Comparison of ENCODE assay signal across 8 mouse cellular contexts in the genomic region with DNA sequence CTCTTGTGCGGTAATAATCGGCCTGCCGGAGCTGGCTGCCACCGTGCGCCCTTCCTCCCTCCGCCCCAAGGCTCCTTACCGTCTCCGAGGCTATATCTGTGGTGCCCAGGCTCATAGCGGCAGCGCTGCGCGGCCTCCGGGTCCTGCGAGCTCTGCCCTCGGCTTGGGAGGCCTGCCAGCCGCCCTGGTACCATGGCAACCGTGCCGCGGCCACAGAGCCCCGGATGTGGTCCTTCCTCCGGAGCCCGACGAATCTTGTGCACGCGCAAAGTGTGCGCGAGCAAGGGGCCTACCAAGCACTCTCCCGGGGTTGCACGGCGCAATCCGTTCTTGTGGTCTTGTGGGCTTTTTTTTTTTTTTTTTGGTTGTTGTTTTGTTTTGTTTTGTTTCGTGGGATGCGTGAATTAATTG. TPM values are rescaled to one million over a fixed set of nuclear protein-coding genes. Genes with fewer than 3 reads are reported as not detected.
DNase-seq lines count a peak whose midpoint lies in the region; ATAC-seq and TF ChIP-seq lines count a peak whose summit lies in the region.

Iqce (minus strand) TSS at position 276 of the 411 bp plus-strand sequence.

- peak within 1 kb of the TSS; percentile 79 for H3K9ac ChIP-seq in ES-E14 (ENCODE audit: insufficient read depth, low read depth, low read length, poor library complexity, severe bottlenecking)
- H3K9ac ChIP-seq in forebrain, embryonic 16.5 days (replicated peaks; ENCODE audit: low read depth, low read length): peak within 1 kb of the TSS; percentile 79
- H3K9ac ChIP-seq in lung, embryonic 15.5 days: peak within 1 kb of the TSS; percentile 85

- intact Hi-C loops in heart, postnatal 36 days (cut with DNase I): loop anchor here (2.0 kb wide), 1 partner anchor 51 kb away; no protein-coding TSS in a partner anchor

- H3K4me3 ChIP-seq in ES-E14 (ENCODE audit: insufficient read depth in 1 of 2, low read depth in 1 of 2, low read length in 2 of 2, poor library complexity in 1 of 2, severe bottlenecking in 1 of 2): peak within 1 kb of the TSS; percentile 72 to 74
- peak within 1 kb of the TSS; percentile 87 for H3K4me3 ChIP-seq in forebrain, embryonic 16.5 days (replicated peaks; ENCODE audit: low read length)
- H3K4me3 ChIP-seq in lung, embryonic 15.5 days: peak within 1 kb of the TSS; percentile 82

- under 1% methylated on average over 33 of the region's 33 CpGs for WGBS in forebrain, embryonic 16.5 days
- WGBS in lung, embryonic 15.5 days: 4% methylated on average over 31 of the region's 33 CpGs

- DNase-seq in ES-E14 (ENCODE audit: low read depth, low spot score): peak; percentile 81
- peak; percentile 96 for DNase-seq in cerebellum, adult 11-12 months
- DNase-seq in heart, postnatal 36 days: peak; percentile 95 to 96
- DNase-seq in layer of hippocampus, adult 8-10 months (ENCODE audit: low spot score in 2 of 2): peak; percentile 90 to 95
- peak; percentile 93 for DNase-seq in ovary, adult 18-20 months (ENCODE audit: low spot score)
- DNase-seq in thymus, postnatal 0 days (ENCODE audit: low spot score): peak; percentile 97

- H3K9me3 ChIP-seq in ES-E14 (ENCODE audit: control insufficient read depth, insufficient read depth, low read depth, low read length): no peaks in the 10 kb centered on the region
- no peaks in the 10 kb centered on the region for H3K9me3 ChIP-seq in forebrain, embryonic 16.5 days (ENCODE audit: control insufficient read depth, low read length)
- H3K9me3 ChIP-seq in lung, embryonic 15.5 days: no peaks in the 10 kb centered on the region

- H3K27ac ChIP-seq in ES-E14 (ENCODE audit: insufficient read depth, low read depth, low read length, poor library complexity, severe bottlenecking): peak within 1 kb of the TSS; percentile 48; the same call in 1 of the 2 replicates
- peak within 1 kb of the TSS; percentile 84 for H3K27ac ChIP-seq in forebrain, embryonic 16.5 days (ENCODE audit: low read length)
- peak within 1 kb of the TSS; percentile 88 for H3K27ac ChIP-seq in lung, embryonic 15.5 days

- peak within 1 kb of the TSS; percentile 88 for H3K4me2 ChIP-seq in forebrain, embryonic 16.5 days (ENCODE audit: low read length)
- H3K4me2 ChIP-seq in lung, embryonic 15.5 days: peak within 1 kb of the TSS; percentile 91

- H3K4me1 ChIP-seq in ES-E14 (ENCODE audit: control insufficient read depth in 2 of 2, insufficient read depth in 2 of 2, low read length in 2 of 2, poor library complexity in 1 of 2): peaks cover 0 to 11% of the 10 kb centered on the region in 2 experiments; a peak in 3 of 4 replicates
- peaks cover 30% of the 10 kb centered on the region for H3K4me1 ChIP-seq in forebrain, embryonic 16.5 days (replicated peaks; ENCODE audit: control insufficient read depth, insufficient read depth, low read length)
- peaks cover 44% of the 10 kb centered on the region for H3K4me1 ChIP-seq in lung, embryonic 15.5 days

- H3K27me3 ChIP-seq in forebrain, embryonic 16.5 days (replicated peaks; ENCODE audit: control insufficient read depth, insufficient read depth, low read length): no peaks in the 10 kb centered on the region
- no peaks in the 10 kb centered on the region for H3K27me3 ChIP-seq in lung, embryonic 15.5 days

- peaks cover 2% of the 10 kb centered on the region; the same call in 1 of the 2 replicates for H3K36me3 ChIP-seq in ES-E14 (ENCODE audit: control insufficient read depth, insufficient read depth, low read length, poor library complexity, severe bottlenecking)
- H3K36me3 ChIP-seq in forebrain, embryonic 16.5 days (ENCODE audit: control insufficient read depth, insufficient read depth): peaks cover 5% of the 10 kb centered on the region; the same call in 1 of the 2 replicates
- 0 out of 2 replicates have a peak, but pooled peaks cover 9% of the 10 kb centered on the region for H3K36me3 ChIP-seq in lung, embryonic 15.5 days

- peak; percentile 63 for ATAC-seq in forebrain, embryonic 16.5 days
- ATAC-seq in lung, embryonic 15.5 days (ENCODE audit: borderline replicate concordance, extremely low read depth, low FRiP score, low TSS enrichment): peak; percentile 58

- in situ Hi-C loops in ES-E14 (cut with MboI; ENCODE audit: low sequenced_read_pairs in 2 of 2, unreplicated experiment in 2 of 2): no loop called here

TF ChIP-seq in ES-E14, 5 proteins besides CTCF, POLR2A, EP300 and RAD21:
- TF ChIP-seq ZNF384 (IDR thresholded peaks at IDR 0.05; ENCODE audit: low read depth, low read length) (peak; percentile 91), CHD2 (IDR thresholded peaks at IDR 0.05; ENCODE audit: low read depth, low read length) (no peak)

RNA-seq across cellular contexts. Expression of gene Iqce, which starts in this region (rescaled TPM):
- 9.9 and 14.7 TPM in 2 replicates for total RNA-seq in ES-E14 (2012; rRNA removed)
- polyA plus RNA-seq in forebrain, embryonic 16.5 days (2015; fragmentation: Nextera tagmentation; extraction: Ambion mirVana): 26.1 and 30.8 TPM in 2 replicates
- total RNA-seq in heart, postnatal 36 days (2021): 1 to 10 TPM; 8.9 to 9.8 TPM
- total RNA-seq in layer of hippocampus, adult 8-10 months (2022): 10 to 100 TPM; 48.7 to 69.6 (median 65.9) TPM
- polyA plus RNA-seq in lung, embryonic 15.5 days (2015; fragmentation: Nextera tagmentation; extraction: Ambion mirVana): 21.9 and 22.3 TPM in 2 replicates
- 11.4 and 13.0 TPM in 2 replicates for polyA plus RNA-seq in thymus, postnatal 0 days (2015; fragmentation: Nextera tagmentation; extraction: Ambion mirVana)

Comparison
In these comparisons a context has a peak if more than half of its experiments do, and no peak if none do; other contexts are left out.
1. Peak in every context shown above with its lines: DNase-seq, ATAC-seq, H3K4me3 ChIP-seq and H3K27ac ChIP-seq.